Mouse (Mus musculus) sigmoid colon, adult 10 weeks (tissue): ENCODE measurements around the gene Gm42420. TPM values are rescaled to one million over a fixed set of nuclear protein-coding genes. Genes with fewer than 3 reads are reported as not detected.

ENCODE experiments used
- polyA plus RNA-seq: library from polyadenylated mRNA; stranded (reverse); fragments of 350-450 nt; fragmentation: Illumina TruSeq; extraction: RNeasy Lipid Tissue Mini Kit (QIAGEN cat#74804); gene quantifications from one replicate; pipeline ENCODE4 v1.2.3, GENCODE M21; 2014; ENCODE audit warnings: low read depth, low replicate concordance

Gm42420 gene
- not detected for polyA plus RNA-seq

GRCm38 (mm10) chr6:39585517-39585916, at the start of gene Gm42420:
Gm42420 (plus strand) TSS chr6:39585753.

GRCm38 (mm10) chr6:39557723-39558261, 27.8 kb upstream of the Gm42420 start, which contains the start of gene Dennd2a:
Dennd2a (minus strand) TSS chr6:39557867.

GRCm38 (mm10) chr6:39573791-39574554, 11.6 kb upstream of the Gm42420 start, which contains the start of gene Adck2:
Adck2 (plus strand) TSS chr6:39573873.

GRCm38 (mm10) chr6:39592401-39593214, 7.1 kb downstream of the Gm42420 start, which contains the start of gene Ndufb2:
Ndufb2 (plus strand) TSS chr6:39592574.

Other genes starting within 250 kb of the Gm42420 start
- 42.3 TPM for gene Slc37a3, start 208.1 kb upstream of the Gm42420 start, polyA plus RNA-seq
- gene Rab19, start 204.6 kb upstream of the Gm42420 start, polyA plus RNA-seq, result 4.4 TPM
- 258 TPM for gene Mkrn1, start 165.3 kb upstream of the Gm42420 start, polyA plus RNA-seq
- 1.1 TPM for gene Dennd2a, start 27.9 kb upstream of the Gm42420 start, polyA plus RNA-seq
- gene Adck2, start 11.9 kb upstream of the Gm42420 start, polyA plus RNA-seq, result 5.4 TPM
- gene Ndufb2, start 6.8 kb downstream of the Gm42420 start, polyA plus RNA-seq, result 66.4 TPM
- gene Braf, start 139.7 kb downstream of the Gm42420 start, polyA plus RNA-seq, result 33.0 TPM
- gene Mrps33, start 225.2 kb downstream of the Gm42420 start, polyA plus RNA-seq, result 160 TPM